Mouse (Mus musculus) hindbrain, embryonic 15.5 days (tissue): ENCODE measurements around the gene Hist1h3a. TPM values are rescaled to one million over a fixed set of nuclear protein-coding genes. Genes with fewer than 3 reads are reported as not detected.
"Not testable (repeated sequence)": the region's sequence is repeated elsewhere in the genome, so short reads cannot be mapped to it uniquely, and the experiment has no call there.

Source experiments
- ATAC-seq: fragments of 200-750 bp; cut with Nextera tagmentation; 2 replicates; pipeline ENCODE4 v1.8.0; 2017; ENCODE audit warnings: low read depth, moderate number of reproducible peaks, moderate TSS enrichment; ENCODE audit not compliant: low FRiP score
- H3K27ac ChIP-seq: fragments of 300-500 bp; sonication (generic); replicated peaks from 2 replicates; pipeline ENCODE4 v1.5.1; 2015; ENCODE audit warnings: mild to moderate bottlenecking, inconsistent platforms
- H3K27me3 ChIP-seq: fragments of 300-500 bp; sonication (generic); 2 replicates; pipeline ENCODE4 v1.6.1; 2015; ENCODE audit warnings: control low read depth, inconsistent platforms
- H3K36me3 ChIP-seq: fragments of 300-500 bp; sonication (generic); 2 replicates; pipeline ENCODE4 v1.6.1; 2015; ENCODE audit warnings: control low read depth, inconsistent platforms
- H3K4me1 ChIP-seq: fragments of 300-500 bp; sonication (generic); replicated peaks from 2 replicates; pipeline ENCODE4 v1.6.1; 2015; ENCODE audit warnings: control low read depth, inconsistent platforms
- H3K4me2 ChIP-seq: fragments of 300-500 bp; sonication (generic); 2 replicates; pipeline ENCODE4 v1.6.1; 2015; ENCODE audit warnings: moderate library complexity, mild to moderate bottlenecking, inconsistent platforms
- H3K4me3 ChIP-seq: fragments of 300-500 bp; sonication (generic); 2 replicates; pipeline ENCODE4 v1.5.1; 2015; ENCODE audit warnings: mild to moderate bottlenecking, inconsistent platforms
- H3K9ac ChIP-seq: fragments of 300-500 bp; sonication (generic); 2 replicates; pipeline ENCODE4 v1.6.1; 2015; ENCODE audit warnings: inconsistent platforms
- H3K9me3 ChIP-seq: fragments of 300-500 bp; sonication (generic); 2 replicates; pipeline ENCODE4 v1.6.1; 2016; ENCODE audit warnings: control low read depth, inconsistent platforms
- WGBS: fragments of 180-500 bp; shearing (Covaris S2); methylation state at CpG from one replicate; pipeline ENCODE4 v1.1.7; 2015; 5-methylcytosine and 5-hydroxymethylcytosine counted together
- polyA plus RNA-seq: library from polyadenylated mRNA; unstranded; fragments of >200 nt; fragmentation: Nextera tagmentation; extraction: Ambion mirVana; gene quantifications from 2 replicates; pipeline ENCODE4 v1.2.1, GENCODE M21; 2015

Gene Hist1h3a
- polyA plus RNA-seq, 1 experiment from 2014 or later: 0.35 TPM

DNA sequence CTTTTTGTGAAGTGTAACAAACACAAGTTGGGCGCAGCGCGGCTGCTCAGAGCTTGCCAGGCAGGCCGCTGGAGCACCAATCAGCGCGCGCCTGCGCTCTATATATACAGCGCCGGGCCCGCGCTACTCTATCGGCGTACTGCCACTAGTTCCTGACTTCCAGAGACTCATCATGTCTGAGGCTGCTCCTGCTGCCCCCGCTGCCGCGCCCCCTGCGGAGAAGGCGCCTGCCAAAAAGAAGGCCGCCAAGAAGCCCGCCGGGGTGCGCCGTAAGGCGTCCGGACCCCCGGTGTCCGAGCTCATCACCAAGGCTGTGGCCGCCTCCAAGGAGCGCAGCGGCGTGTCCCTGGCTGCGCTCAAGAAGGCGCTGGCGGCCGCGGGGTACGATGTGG lies 23.5 kb downstream of the Hist1h3a start, which contains the start of gene Hist1h1c:
Gene Hist1h1c, plus strand, starts transcription at position 132 of the 392 bp plus-strand sequence.
- peaks cover 23% of the 10 kb centered on the region for H3K4me1 ChIP-seq

GRCm38 (mm10) chr13:23738041-23738440 lies 24.1 kb downstream of the Hist1h3a start:
- H3K36me3 ChIP-seq: no peaks in the 10 kb centered on the region
- H3K4me3 ChIP-seq: peak overlapping the region; percentile 58
- no peaks in the 10 kb centered on the region for H3K9me3 ChIP-seq
- peak overlapping the region; percentile 89 for H3K27ac ChIP-seq
- no peak for ATAC-seq
- peaks cover 23% of the 10 kb centered on the region for H3K4me1 ChIP-seq
- H3K4me2 ChIP-seq: peak overlapping the region; percentile 100
- H3K9ac ChIP-seq: peak overlapping the region; percentile 62; the same call in 1 of the 2 replicates
- no peaks in the 10 kb centered on the region for H3K27me3 ChIP-seq
- WGBS: 22% methylated on average over 4 of the region's 4 CpGs

More for the DNA sequence above, 23.5 kb downstream of the Hist1h3a start, which contains the start of gene Hist1h1c:
- Histone ChIP-seq H3K9ac (peak within 1 kb of the TSS; percentile 62), H3K27me3 (no peaks in the 10 kb centered on the region), H3K4me2 (peak within 1 kb of the TSS; percentile 100), H3K36me3 (no peaks in the 10 kb centered on the region), H3K27ac (peak within 1 kb of the TSS; percentile 89), H3K9me3 (no peaks in the 10 kb centered on the region), H3K4me3 (peak within 1 kb of the TSS; percentile 58)
- peak; percentile 93 for ATAC-seq
- WGBS: 0% methylated on average over 38 of the region's 38 CpGs

DNA sequence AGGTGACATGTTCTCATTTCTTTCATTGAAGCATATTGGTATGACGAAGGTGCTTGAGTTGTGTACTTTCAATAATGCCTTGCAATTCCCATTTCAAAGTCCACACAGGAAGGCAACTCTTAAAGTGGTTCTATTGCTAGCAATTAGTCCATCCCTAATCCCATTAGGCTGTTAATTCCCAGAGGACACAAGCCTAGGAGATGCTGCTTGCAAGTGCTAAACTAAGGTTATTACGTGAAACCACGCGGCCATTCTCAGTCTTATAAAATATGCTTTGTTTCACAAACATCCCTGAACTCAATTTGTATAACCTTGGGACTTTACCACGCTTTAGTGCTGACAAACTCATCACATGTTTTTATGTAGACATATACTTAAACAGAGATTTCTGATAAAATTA lies 25.1 kb downstream of the Hist1h3a start:
- no peaks in the 10 kb centered on the region for H3K36me3 ChIP-seq
- H3K4me3 ChIP-seq: no peak overlapping the region
- no peak overlapping the region for H3K9ac ChIP-seq
- H3K9me3 ChIP-seq: no peaks in the 10 kb centered on the region
- no peak for ATAC-seq
- WGBS: 91% methylated on average over 5 of the region's 5 CpGs
- H3K4me1 ChIP-seq: peaks cover 23% of the 10 kb centered on the region
- H3K27me3 ChIP-seq: no peaks in the 10 kb centered on the region
- no peak overlapping the region for H3K27ac ChIP-seq
- no peak overlapping the region for H3K4me2 ChIP-seq

DNA sequence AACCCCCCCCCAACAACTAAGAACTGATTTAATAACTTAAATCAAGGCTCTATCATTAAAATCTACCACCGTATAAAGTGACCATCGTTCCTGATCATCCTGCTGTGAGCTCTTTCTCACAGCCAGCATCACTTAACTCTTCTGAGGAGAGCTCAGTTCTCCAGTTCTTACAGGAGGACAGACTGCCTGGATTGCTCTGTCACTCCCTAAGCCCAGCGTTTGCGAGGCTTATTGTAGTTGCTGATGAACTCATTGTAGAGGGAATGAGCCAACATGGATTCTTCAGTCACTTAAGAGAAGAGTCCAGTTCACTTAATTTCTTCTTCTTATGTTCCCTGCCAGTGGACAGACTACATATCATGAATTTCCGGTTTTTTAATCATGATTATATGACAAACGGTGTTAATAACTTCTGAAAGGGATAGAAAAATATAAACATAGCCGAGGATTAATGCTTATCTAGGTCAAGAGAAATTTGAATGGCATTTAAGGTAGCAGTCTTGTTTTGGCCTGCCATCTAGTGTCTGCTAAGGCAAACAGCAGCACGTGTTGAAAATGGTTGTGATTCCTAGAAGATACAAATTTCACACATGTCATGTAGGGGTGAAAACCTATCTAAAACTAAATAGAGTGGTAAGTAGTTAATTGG lies 29.9 kb downstream of the Hist1h3a start:
- no peak for ATAC-seq
- Histone ChIP-seq H3K9ac (no peak overlapping the region), H3K27ac (no peak overlapping the region), H3K27me3 (no peaks in the 10 kb centered on the region), H3K4me2 (no peak overlapping the region), H3K4me3 (no peak overlapping the region), H3K4me1 (no peaks in the 10 kb centered on the region), H3K36me3 (no peaks in the 10 kb centered on the region), H3K9me3 (no peaks in the 10 kb centered on the region)
- 22% methylated on average over 8 of the region's 8 CpGs for WGBS

DNA sequence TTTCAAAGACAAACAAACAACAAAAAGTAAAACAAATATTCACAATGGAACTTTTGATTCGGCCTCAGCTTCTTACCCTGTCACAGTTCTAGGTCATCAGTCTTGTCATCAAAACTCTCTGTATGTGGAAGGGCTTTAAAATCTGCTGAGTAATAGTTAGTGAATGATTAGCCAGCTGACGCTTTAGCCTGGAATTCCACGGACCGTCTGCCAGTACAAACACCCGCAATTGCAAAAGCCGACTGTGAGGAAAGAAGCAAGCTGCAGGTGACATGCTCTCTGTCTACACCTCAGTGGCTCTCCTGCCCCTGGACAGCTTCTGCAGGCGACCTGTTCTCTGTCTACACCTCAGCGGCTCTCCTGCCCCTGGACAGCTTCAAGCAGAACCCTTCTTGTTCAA lies 31.7 kb downstream of the Hist1h3a start:
- no peak overlapping the region for H3K9ac ChIP-seq
- ATAC-seq: no peak

DNA sequence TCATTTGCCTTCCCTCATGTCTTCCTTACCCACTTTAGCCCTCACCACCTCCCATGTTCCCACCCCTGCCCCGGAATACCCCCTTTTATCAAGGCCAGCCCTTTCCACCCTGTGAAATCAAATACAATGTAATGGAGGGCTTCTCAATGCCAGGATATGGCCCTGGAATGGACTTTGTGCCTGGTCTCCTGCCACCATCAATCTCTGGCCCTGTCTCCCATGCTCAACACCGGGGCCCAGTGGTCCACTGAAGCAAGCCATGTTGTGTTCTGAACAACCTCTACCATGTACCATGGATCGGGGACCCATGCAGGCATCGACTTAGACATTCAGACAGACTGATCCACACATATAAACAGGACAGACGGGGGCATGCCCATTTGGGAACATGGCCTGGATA lies 32.5 kb downstream of the Hist1h3a start:
- whole genome bisulfite sequencing: 93% methylated on average over 5 of the region's 5 CpGs
- H3K36me3 ChIP-seq: no peaks in the 10 kb centered on the region
- H3K27ac ChIP-seq: no peak overlapping the region

More for the DNA sequence above, 31.7 kb downstream of the Hist1h3a start:
- H3K4me1 ChIP-seq: no peaks in the 10 kb centered on the region
- no peak overlapping the region for H3K27ac ChIP-seq
- no peaks in the 10 kb centered on the region for H3K27me3 ChIP-seq
- no peak overlapping the region for H3K4me2 ChIP-seq
- 35% methylated on average over 8 of the region's 8 CpGs for WGBS
- no peak overlapping the region for H3K4me3 ChIP-seq
- no peaks in the 10 kb centered on the region for H3K9me3 ChIP-seq
- no peaks in the 10 kb centered on the region for H3K36me3 ChIP-seq

DNA sequence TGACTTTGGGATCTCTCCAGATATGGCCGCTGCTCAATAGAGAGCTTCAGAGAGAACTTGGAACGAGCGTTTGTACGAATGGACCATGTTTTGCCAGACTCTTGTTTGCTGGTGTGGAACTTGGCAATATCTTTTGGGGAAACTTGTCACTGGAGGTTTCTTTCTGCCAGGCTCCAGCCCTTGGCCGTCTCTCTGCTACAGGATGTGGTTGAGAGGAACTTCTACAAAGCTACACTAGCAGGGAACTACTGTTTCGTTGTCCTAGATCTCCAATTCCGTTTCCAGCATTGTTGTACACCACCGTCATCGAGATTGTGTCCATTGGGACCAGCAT lies 33.0 kb downstream of the Hist1h3a start:
- no peaks in the 10 kb centered on the region for H3K9me3 ChIP-seq
- H3K36me3 ChIP-seq: no peaks in the 10 kb centered on the region
- ATAC-seq: no peak
- H3K9ac ChIP-seq: no peak overlapping the region
- H3K27me3 ChIP-seq: no peaks in the 10 kb centered on the region
- no peak overlapping the region for H3K4me2 ChIP-seq
- H3K27ac ChIP-seq: no peak overlapping the region
- no peak overlapping the region for H3K4me3 ChIP-seq
- 92% methylated on average over 9 of the region's 9 CpGs for WGBS
- no peaks in the 10 kb centered on the region for H3K4me1 ChIP-seq

More for the DNA sequence above, 32.5 kb downstream of the Hist1h3a start:
- H3K4me3 ChIP-seq: no peak overlapping the region
- H3K27me3 ChIP-seq: no peaks in the 10 kb centered on the region
- no peak overlapping the region for H3K4me2 ChIP-seq
- no peaks in the 10 kb centered on the region for H3K9me3 ChIP-seq
- H3K9ac ChIP-seq: no peak overlapping the region
- H3K4me1 ChIP-seq: no peaks in the 10 kb centered on the region
- no peak for ATAC-seq

DNA sequence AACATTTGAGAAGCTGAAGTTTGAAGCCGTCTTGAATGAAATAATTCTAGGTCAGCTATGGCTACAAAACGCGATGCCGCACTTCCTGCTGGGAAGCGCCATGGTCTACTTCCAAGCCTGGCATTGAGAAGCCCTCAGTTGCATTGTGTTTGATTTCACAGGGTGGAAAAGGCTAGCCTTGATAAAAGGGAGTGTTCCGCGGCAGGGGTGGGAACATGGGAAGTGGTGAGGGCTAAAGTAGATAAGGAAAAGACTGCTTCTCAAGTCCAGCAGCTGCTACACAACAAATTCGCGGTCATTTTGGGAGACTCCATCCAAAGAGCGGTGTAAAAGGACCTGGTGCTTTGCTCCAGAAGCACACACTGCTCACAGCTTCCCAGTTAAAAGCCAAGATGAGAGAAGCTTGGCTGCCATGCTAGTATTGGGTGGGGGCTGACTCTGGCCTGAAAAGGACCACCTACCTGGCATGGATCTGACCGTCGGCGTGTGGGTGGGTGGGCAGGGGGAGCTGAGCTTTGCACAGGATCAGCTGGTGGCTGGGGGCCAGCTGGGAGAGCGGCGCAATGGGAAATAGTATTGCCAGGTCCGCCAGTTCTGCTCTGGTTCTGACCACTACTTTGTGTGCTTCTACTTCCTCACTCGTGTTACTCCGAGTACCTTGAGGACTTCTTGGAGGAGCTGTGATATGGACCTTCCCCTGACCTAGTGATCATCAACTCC lies 33.6 kb downstream of the Hist1h3a start:
- H3K27ac ChIP-seq: no peak overlapping the region
- H3K4me3 ChIP-seq: no peak overlapping the region
- ATAC-seq: no peak
- no peak overlapping the region for H3K9ac ChIP-seq
- no peaks in the 10 kb centered on the region for H3K9me3 ChIP-seq
- WGBS: 84% methylated on average over 18 of the region's 18 CpGs
- H3K4me1 ChIP-seq: no peaks in the 10 kb centered on the region
- no peak overlapping the region for H3K4me2 ChIP-seq
- H3K36me3 ChIP-seq: no peaks in the 10 kb centered on the region
- H3K27me3 ChIP-seq: no peaks in the 10 kb centered on the region

- H3K27me3 ChIP-seq: no peaks in the 10 kb centered on the region
- no peak overlapping the region for H3K4me3 ChIP-seq
- ATAC-seq: no peak
- no peaks in the 10 kb centered on the region for H3K9me3 ChIP-seq
- no peak overlapping the region for H3K27ac ChIP-seq
- no peaks in the 10 kb centered on the region for H3K4me1 ChIP-seq
- 40% methylated on average over 1 of the region's 1 CpGs for WGBS
- H3K9ac ChIP-seq: no peak overlapping the region
- no peaks in the 10 kb centered on the region for H3K36me3 ChIP-seq
- no peak overlapping the region for H3K4me2 ChIP-seq
Measured at GRCm38 (mm10) chr13:23725213-23725612, 37.0 kb downstream of the Hist1h3a start.

DNA sequence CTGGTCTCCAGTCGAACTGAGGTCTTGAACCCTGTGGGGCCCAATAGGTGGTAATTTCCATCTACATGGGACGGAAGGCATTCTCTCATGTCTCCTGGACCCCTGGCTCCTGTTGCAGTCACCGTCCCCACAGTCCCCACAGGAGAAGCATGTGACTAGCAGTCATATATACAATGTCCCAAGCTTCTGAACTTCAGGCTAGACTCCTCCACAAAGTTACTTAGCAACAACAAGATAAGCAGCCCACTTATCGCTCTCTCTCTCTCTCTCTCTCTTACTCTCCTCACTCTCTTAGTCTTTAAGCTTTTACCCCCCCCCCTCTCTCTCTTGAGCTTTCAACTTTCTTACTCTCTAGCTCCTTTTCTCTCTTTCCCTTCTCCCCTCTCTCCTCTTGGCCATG lies 37.9 kb downstream of the Hist1h3a start:
- H3K9ac ChIP-seq: no peak overlapping the region
- H3K4me3 ChIP-seq: no peak overlapping the region

GRCm38 (mm10) chr13:23717593-23718245 lies 44.5 kb downstream of the Hist1h3a start:
- 18% methylated on average over 2 of the region's 2 CpGs for WGBS
- H3K27ac ChIP-seq, H3K4me3 ChIP-seq, H3K9me3 ChIP-seq, H3K4me2 ChIP-seq, H3K9ac ChIP-seq, H3K27me3 ChIP-seq, H3K4me1 ChIP-seq, ATAC-seq, H3K36me3 ChIP-seq: not testable (repeated sequence)

More for the DNA sequence above, 37.9 kb downstream of the Hist1h3a start:
- no peaks in the 10 kb centered on the region for H3K36me3 ChIP-seq
- no peaks in the 10 kb centered on the region for H3K27me3 ChIP-seq
- no peak overlapping the region for H3K4me2 ChIP-seq
- H3K9me3 ChIP-seq: no peaks in the 10 kb centered on the region
- H3K27ac ChIP-seq: no peak overlapping the region
- WGBS: 83% methylated on average over 4 of the region's 4 CpGs
- no peaks in the 10 kb centered on the region for H3K4me1 ChIP-seq
- ATAC-seq: no peak

DNA sequence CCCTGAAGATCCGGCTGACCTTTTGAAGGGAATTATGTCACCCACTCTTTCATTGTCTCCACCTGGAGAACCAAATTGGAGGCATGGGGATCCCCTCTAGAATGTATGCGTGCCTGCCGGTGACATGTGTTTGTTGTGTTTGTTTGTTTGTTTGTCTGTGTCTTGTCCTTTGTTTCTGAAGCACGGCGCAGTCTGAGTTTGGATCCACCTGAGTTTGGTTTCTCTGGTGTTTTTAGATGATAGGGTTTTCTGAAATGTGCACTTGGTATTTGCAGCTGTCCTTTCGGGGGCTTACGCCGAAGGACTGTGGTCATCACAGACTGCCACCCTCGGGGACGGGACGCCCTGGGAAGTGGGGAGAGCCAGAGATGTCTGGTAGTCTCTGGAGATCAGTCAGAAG lies 45.0 kb downstream of the Hist1h3a start:
- Histone ChIP-seq H3K9ac (no peak overlapping the region), H3K36me3 (no peaks in the 10 kb centered on the region), H3K4me1 (no peaks in the 10 kb centered on the region), H3K27me3 (no peaks in the 10 kb centered on the region), H3K27ac (no peak overlapping the region), H3K9me3 (no peaks in the 10 kb centered on the region), H3K4me2 (no peak overlapping the region), H3K4me3 (no peak overlapping the region)
- no peak for ATAC-seq
- 57% methylated on average over 11 of the region's 11 CpGs for WGBS
